Mouse (Mus musculus) Patski (cell line): ENCODE measurements around the gene Itpr1. TPM values are rescaled to one million over a fixed set of nuclear protein-coding genes. Genes with fewer than 3 reads are reported as not detected.

Source experiments
- ATAC-seq: fragments of 100-300 bp; one replicate; pipeline ENCODE4 v1.8.0; 2021
- CTCF ChIA-PET: fragments of 350-600 bp; sonication (Branson Sonifier 250); formaldehyde crosslinking; loops from one replicate; lab custom pipeline; 2022; ENCODE audit warnings: inconsistent platforms; lab: Charles Lee
- POLR2A ChIA-PET: fragments of 350-600 bp; sonication (Branson Sonifier 250); formaldehyde crosslinking; loops from one replicate; lab custom pipeline; 2022; ENCODE audit warnings: antibody characterized with exemption, inconsistent platforms; lab: Charles Lee
- DNase-seq: peaks from one replicate; pipeline ENCODE4 v3.0.0-alpha.2; 2011; ENCODE audit warnings: low read depth, low spot score
- H3K27me3 ChIP-seq: fragments of 371-371 bp; one replicate; pipeline ENCODE4 v1.5.1; 2021
- CTCF ChIP-seq: fragments of 100-300 bp; IDR thresholded peaks from one replicate; pipeline ENCODE4 v1.5.1; 2021
- in situ Hi-C: fragments of 300-500 bp; cut with MboI; formaldehyde crosslinking; loops from 3 replicates; pipeline ENCODE4 v1.11.1; 2018; ENCODE audit warnings: low pct_unique_long_range_greater_than_20kb, mixed read lengths
- polyA plus RNA-seq: library from polyadenylated mRNA; unstranded; gene quantifications from one replicate; pipeline ENCODE4 v1.2.3, GENCODE M21; 2021

Itpr1 gene
- polyA plus RNA-seq, 1 experiment from 2014 or later: 67.1 TPM

DNA sequence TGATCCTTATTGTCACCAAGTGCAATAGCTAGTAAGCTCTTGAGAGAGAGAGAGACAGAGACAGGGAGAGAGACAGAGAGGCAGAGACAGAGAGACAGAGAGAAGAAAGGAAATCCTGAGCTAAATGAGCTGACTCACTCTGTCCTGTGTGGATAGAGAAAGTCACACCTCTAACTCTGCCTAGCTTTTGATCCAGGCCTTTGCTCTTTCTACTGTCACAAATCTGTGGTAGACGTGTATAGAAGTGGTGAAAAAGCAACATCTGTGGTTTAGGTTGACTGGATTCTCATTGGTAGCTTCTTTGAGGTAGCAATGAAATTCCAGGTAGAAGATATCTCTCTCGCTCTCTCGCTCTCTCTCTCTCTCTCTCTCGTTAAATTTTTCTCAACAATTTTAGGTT is 322.4 kb downstream of the Itpr1 start:
- ATAC-seq: no peak
- in situ Hi-C loops: loop anchor here (5.0 kb wide), 2 partner anchors 78 to 127 kb away; partner anchors contain the start of gene Bhlhe40
- no peaks in the 10 kb centered on the region for H3K27me3 ChIP-seq
- no peak for DNase-seq
- ChIA-PET POLR2A (interaction anchor here (0.6 kb wide), 1 partner anchor 26 kb away, joined by 4 read pairs; no protein-coding TSS in a partner anchor), CTCF (interaction anchor here (1.2 kb wide), 2 partner anchors 103 to 121 kb away, joined by 3 read pairs; no protein-coding TSS in a partner anchor)
- no peak for TF ChIP-seq CTCF

- POLR2A ChIA-PET: interaction anchor here (0.6 to 1.4 kb wide), 2 partner anchors 122 to 467 kb away, joined by 3 to 7 read pairs; no protein-coding TSS in a partner anchor
- ATAC-seq (peak; percentile 96), DNase-seq (peak; percentile 86)
- CTCF ChIA-PET: interaction anchor here (1.0 kb wide), 1 partner anchor 125 kb away, joined by 5 read pairs; no protein-coding TSS in a partner anchor
- no peaks in the 10 kb centered on the region for H3K27me3 ChIP-seq
- in situ Hi-C loops: loop anchor here (5.0 kb wide), 2 partner anchors 79 to 126 kb away; partner anchors contain the start of gene Bhlhe40
- TF ChIP-seq CTCF: no peak
Measured at GRCm38 (mm10) chr6:108536546-108537317, 323.8 kb downstream of the Itpr1 start.

- H3K27me3 ChIP-seq: no peaks in the 10 kb centered on the region
- ChIA-PET CTCF (interaction anchor here (1.2 to 2.2 kb wide), 2 partner anchors 20 to 123 kb away, joined by 3 to 6 read pairs; no protein-coding TSS in a partner anchor), POLR2A (no interaction called here)
- no peak for TF ChIP-seq CTCF
- no peak for ATAC-seq
- in situ Hi-C loops: loop anchor here (5.0 kb wide), 2 partner anchors 81 to 124 kb away; partner anchors contain the start of gene Bhlhe40
- DNase-seq: no peak
Measured at GRCm38 (mm10) chr6:108538406-108538805, 325.5 kb downstream of the Itpr1 start.

DNA sequence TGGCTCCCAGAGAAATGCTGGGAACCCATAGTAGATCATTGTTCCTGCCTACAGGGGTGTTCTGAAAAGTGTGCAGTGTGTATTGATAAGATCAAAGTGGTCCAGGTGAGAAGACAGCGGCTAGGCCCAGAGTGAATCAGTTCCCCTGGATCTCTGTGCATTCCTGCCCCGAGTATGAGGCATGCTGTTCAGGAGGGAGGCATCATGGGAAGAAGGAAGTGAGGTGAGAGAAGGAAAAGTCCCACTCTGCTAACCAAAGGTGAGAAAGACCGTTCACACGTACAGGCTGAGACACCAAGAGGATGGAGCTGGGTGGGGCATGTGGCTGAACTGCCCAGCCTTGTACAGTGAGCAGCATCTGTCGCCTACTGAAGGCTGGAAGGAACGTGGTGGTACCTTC is 327.5 kb downstream of the Itpr1 start:
- H3K27me3 ChIP-seq: no peaks in the 10 kb centered on the region
- CTCF ChIA-PET: interaction anchor here (2.2 kb wide), 1 partner anchor 121 kb away, joined by 6 read pairs; no protein-coding TSS in a partner anchor
- in situ Hi-C loops: no loop called here
- no peak for TF ChIP-seq CTCF
- no peak for DNase-seq
- POLR2A ChIA-PET: no interaction called here
- ATAC-seq: no peak

DNA sequence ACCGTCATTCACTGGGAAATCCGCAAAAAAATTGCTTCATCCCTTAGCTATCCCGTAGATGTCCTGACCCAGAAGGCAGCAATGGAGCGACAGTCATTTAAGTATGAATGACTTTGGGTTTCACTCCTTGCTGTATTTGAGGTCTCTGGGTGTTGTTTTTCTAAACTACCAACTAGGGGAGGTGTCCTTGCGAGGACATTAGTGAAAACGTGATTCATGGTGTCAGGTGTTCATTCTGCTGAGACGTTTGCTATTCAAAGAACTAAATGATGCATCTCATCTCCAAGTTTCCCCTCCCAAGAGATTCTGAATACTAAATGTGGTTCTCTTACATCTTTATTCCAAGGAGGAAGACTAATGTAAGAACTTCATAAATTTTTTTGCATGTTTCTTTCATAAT is 332.0 kb downstream of the Itpr1 start:
- no peak for ATAC-seq
- no peak for TF ChIP-seq CTCF
- no peaks in the 10 kb centered on the region for H3K27me3 ChIP-seq
- POLR2A ChIA-PET: interaction anchor here (1.2 kb wide), 1 partner anchor 116 kb away, joined by 4 read pairs; no protein-coding TSS in a partner anchor
- CTCF ChIA-PET: interaction anchor here (1.2 to 1.5 kb wide), 2 partner anchors 57 to 117 kb away, joined by 3 to 7 read pairs; no protein-coding TSS in a partner anchor
- DNase-seq: no peak
- in situ Hi-C loops: no loop called here

GRCm38 (mm10) chr6:108545464-108545863 is 332.6 kb downstream of the Itpr1 start:
- H3K27me3 ChIP-seq: no peaks in the 10 kb centered on the region
- peak; percentile 60 for ATAC-seq
- no peak for DNase-seq
- in situ Hi-C loops: no loop called here
- ChIA-PET POLR2A (interaction anchor here (1.2 kb wide), 1 partner anchor 116 kb away, joined by 4 read pairs; no protein-coding TSS in a partner anchor), CTCF (interaction anchor here (1.2 to 1.5 kb wide), 2 partner anchors 57 to 116 kb away, joined by 3 to 7 read pairs; no protein-coding TSS in a partner anchor)
- TF ChIP-seq CTCF: peak; percentile 39

GRCm38 (mm10) chr6:108548413-108548812 is 335.5 kb downstream of the Itpr1 start:
- no peak for TF ChIP-seq CTCF
- DNase-seq (no peak), ATAC-seq (no peak)
- CTCF ChIA-PET: interaction anchor here (0.8 to 0.9 kb wide), 2 partner anchors 27 to 33 kb away, joined by 3 read pairs; no protein-coding TSS in a partner anchor
- in situ Hi-C loops: no loop called here
- POLR2A ChIA-PET: no interaction called here
- H3K27me3 ChIP-seq: no peaks in the 10 kb centered on the region

DNA sequence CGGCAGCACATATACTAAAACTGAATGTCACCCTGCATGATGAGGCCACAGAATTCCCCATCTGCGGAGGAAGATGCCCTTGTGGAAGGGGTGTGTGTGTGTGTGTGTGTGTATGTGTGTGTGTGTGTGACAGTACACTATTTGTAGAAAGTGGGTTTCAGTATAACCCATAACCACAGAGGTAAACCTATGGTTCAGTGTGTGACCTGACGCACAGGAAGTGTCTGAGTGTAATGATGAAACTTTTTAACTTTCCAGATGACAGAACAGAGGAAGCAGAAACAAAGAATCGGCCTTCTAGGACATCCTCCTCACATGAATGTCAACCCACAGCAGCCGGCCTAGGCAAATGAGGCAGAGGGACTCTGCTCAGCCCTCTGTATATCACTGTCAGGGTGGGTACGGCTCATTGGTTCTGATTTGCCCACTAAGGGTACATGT is 336.6 kb downstream of the Itpr1 start:
- no peak for TF ChIP-seq CTCF
- ATAC-seq (no peak), DNase-seq (no peak)
- in situ Hi-C loops: no loop called here
- H3K27me3 ChIP-seq: no peaks in the 10 kb centered on the region
- ChIA-PET CTCF (no interaction called here), POLR2A (no interaction called here)

GRCm38 (mm10) chr6:108551725-108552620 is 339.1 kb downstream of the Itpr1 start:
- no peak for DNase-seq
- ATAC-seq: no peak
- POLR2A ChIA-PET: interaction anchor here (0.6 kb wide), 1 partner anchor 23 kb away, joined by 3 read pairs; no protein-coding TSS in a partner anchor
- H3K27me3 ChIP-seq: no peaks in the 10 kb centered on the region
- TF ChIP-seq CTCF: no peak
- in situ Hi-C loops: no loop called here
- CTCF ChIA-PET: interaction anchor here (1.3 to 1.9 kb wide), 3 partner anchors 9 to 15 kb away, joined by 3 to 9 read pairs (median 3); no protein-coding TSS in a partner anchor
